Mouse (Mus musculus) layer of hippocampus, adult 2 months (tissue): Measurements from ENCODE around the gene Sf3a1. TPM values are rescaled to one million over a fixed set of nuclear protein-coding genes. Genes with fewer than 3 reads are reported as not detected.

ENCODE experiments used
- DNase-seq, 2 experiments: peaks; one replicate each; pipeline ENCODE4 v3.0.0; 2022; ENCODE audit warnings: low spot score in 2 of 2
- H3K27ac ChIP-seq: fragments of 200-600 bp; 2 replicates; pipeline ENCODE4 v1.8.1; 2022
- H3K4me3 ChIP-seq: fragments of 200-600 bp; 2 replicates; pipeline ENCODE4 v1.8.1; 2022; ENCODE audit warnings: mild to moderate bottlenecking
- CTCF ChIP-seq: fragments of 200-600 bp; conservative IDR thresholded peaks from 2 replicates; pipeline ENCODE4 v1.8.1; 2022; ENCODE audit warnings: antibody characterized with exemption, mild to moderate bottlenecking, moderate library complexity
- total RNA-seq, 2 experiments: library from RNA; stranded (reverse); gene quantifications; 2 replicates each; pipeline ENCODE4 v1.2.3; 2021

Sf3a1 gene
- total RNA-seq, 2 experiments from 2014 or later: 72.3 to 74.1 TPM

DNA sequence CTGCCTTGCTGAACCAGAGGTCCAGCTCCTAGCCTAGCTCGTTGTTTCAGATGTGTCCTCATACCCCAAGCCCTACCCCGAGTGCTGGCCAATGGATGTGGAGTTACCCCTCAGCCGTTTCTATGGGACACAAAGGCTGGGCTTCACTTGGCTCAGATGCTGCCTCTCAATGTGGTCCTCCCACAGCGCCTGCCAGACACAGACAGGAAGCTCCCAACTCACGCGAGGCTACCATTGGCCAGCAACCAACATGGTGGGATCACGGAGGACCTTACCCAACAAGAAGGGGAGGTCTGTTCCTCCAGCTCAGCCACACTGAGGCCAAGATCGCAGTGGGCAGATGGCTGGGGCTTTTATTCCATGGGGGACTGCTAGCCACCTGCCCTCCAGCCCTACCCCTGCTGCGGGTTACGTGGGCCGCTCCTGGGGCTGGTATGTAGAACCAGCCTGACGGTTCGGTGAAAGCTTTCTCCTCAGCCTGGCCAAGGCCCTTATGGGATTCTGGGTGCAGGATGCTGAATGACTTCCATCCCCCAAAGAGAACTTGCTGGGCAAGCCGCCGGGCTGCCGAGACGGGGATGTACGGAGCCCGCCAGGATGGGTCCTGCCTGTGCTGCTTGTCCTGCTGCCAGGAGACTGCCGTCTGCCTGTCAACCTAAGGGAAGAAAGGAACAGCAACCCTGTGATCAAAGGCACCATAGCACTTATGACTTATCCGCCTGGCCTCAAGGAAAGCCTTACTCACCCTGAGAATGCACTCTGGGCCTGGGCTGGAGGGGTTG lies 16.7 kb upstream of the Sf3a1 start:
- H3K4me3 ChIP-seq: no peak overlapping the region
- DNase-seq: no peak
- H3K27ac ChIP-seq: no peak overlapping the region; the same call in 1 of the 2 replicates
- no peak for TF ChIP-seq CTCF

DNA sequence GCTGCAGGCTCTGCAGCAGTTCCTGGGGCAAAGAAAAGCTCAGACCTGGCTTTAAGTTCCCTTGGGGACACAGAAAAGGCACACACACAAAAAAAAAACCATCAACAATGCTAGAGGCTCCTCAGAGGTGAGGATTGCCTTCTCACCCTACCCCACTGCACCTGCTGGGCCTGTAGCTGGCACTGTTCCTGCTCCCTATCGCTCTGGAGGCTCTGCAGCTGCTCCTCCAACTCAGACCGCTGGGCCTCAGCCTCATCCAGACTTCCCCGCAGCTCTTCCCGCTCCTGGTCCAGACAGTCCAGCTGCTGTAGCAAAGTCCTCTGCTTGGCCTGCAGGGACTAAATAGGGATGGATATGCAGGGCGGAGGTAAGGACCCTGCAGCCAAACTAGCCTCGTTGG lies 13.8 kb upstream of the Sf3a1 start:
- DNase-seq: no peak
- no peak for TF ChIP-seq CTCF
- H3K4me3 ChIP-seq: no peak overlapping the region

DNA sequence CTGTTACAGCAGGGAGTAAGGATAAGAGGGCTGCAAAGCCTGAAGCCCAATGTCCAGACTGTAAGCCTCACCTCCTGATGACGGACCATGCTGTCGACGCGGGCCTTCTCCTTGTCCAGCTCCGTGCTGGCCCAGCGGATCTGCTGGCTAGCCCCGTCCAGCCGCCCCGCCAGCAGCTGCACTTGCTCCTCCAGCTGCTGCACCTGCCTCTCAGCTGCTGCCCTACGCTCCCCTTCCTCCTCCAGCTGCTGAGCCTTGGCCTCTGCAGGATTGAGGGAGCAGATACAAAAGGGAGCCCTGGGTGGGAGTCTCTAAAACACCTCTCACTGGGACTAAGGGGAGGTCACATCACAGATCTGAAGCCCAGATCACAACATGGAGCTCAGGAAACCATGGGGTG lies 13.1 kb upstream of the Sf3a1 start:
- Histone ChIP-seq H3K4me3 (no peak overlapping the region), H3K27ac (no peak overlapping the region)
- no peak for TF ChIP-seq CTCF
- DNase-seq: no peak

More for the DNA sequence above, 13.8 kb upstream of the Sf3a1 start:
- H3K27ac ChIP-seq: no peak overlapping the region

- DNase-seq: no peak
- H3K27ac ChIP-seq: peak overlapping the region; percentile 23; the same call in 1 of the 2 replicates
- TF ChIP-seq CTCF: no peak
- H3K4me3 ChIP-seq: no peak overlapping the region
Measured at GRCm38 (mm10) chr11:4148120-4148519, 12.0 kb upstream of the Sf3a1 start.

DNA sequence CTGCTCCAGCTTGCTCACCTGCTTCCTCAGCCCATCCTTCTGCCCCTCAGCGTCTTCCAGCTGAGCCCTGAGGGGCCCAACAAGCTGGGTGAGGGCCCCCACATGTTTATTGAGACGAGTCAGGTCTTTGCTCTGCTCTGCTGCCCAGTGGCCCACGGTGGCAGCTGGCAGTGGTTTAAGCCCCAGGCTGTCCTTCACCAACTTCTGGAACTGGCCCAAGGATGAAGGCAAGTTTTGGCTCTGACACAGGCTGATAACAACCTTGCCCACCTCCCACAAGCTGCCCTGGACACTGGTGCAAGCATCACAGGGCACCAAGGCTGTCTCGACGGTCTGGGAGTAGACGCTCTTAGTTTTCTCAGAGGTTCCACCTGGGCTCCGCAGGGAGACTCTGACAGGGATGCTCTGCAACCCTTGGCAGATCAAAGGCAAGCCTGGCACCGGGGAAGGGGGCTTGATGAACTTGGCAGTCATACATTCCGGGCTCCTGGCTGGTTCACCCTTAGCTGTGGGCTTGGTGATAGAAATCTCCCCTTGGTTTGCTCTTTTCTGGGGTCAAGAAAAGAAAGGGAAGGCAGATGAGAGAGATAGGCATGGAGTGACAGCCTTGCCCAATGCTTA lies 11.5 kb upstream of the Sf3a1 start:
- DNase-seq: no peak
- Histone ChIP-seq H3K4me3 (no peak overlapping the region), H3K27ac (no peak overlapping the region; the same call in 1 of the 2 replicates)
- no peak for TF ChIP-seq CTCF

DNA sequence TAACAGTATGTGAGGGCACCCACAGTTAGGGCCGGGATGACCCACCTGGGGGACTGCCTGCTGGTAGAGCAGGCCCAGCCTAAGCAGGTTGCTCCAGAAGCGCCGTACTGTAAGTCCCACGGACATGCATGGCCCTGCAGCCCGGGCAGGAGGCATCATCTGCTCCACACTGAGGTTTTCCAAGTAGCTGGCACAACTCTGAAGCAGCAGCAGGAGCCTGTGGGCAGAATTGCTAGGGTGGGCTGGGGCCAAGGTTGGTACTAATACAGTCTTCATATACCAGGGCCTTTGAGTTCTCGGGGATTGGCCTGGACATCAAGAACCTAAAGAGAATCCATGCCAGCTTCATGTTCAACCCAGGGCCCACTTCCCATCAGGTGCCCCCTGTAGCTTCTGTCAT lies 10.3 kb upstream of the Sf3a1 start:
- no peak for TF ChIP-seq CTCF
- no peak for DNase-seq
- Histone ChIP-seq H3K27ac (no peak overlapping the region), H3K4me3 (no peak overlapping the region)

DNA sequence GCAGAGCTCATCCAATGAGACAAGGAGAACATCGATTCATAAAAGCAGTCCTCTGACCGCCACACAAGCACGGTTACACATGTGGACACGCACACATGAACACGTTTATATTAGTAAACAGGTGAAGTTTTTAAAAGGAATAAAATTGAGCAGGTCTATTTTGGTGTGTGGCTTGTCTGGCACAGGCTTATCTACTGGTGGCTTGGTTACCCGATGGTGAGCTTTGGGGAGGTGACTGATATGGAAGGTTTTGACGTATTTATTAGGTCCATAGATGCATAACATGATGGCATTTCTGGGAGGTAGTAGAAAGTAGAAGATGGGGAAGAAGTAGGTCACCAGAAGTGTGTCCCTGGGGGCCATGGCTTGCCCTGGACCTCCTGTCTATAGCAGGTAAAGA lies 6.5 kb upstream of the Sf3a1 start:
- no peak for DNase-seq

GRCm38 (mm10) chr11:4155641-4156040 lies 4.5 kb upstream of the Sf3a1 start:
- no peak for TF ChIP-seq CTCF
- H3K4me3 ChIP-seq: no peak overlapping the region
- no peak for DNase-seq
- H3K27ac ChIP-seq: no peak overlapping the region

More for the DNA sequence above, 6.5 kb upstream of the Sf3a1 start:
- H3K4me3 ChIP-seq: no peak overlapping the region
- no peak overlapping the region for H3K27ac ChIP-seq
- TF ChIP-seq CTCF: no peak

DNA sequence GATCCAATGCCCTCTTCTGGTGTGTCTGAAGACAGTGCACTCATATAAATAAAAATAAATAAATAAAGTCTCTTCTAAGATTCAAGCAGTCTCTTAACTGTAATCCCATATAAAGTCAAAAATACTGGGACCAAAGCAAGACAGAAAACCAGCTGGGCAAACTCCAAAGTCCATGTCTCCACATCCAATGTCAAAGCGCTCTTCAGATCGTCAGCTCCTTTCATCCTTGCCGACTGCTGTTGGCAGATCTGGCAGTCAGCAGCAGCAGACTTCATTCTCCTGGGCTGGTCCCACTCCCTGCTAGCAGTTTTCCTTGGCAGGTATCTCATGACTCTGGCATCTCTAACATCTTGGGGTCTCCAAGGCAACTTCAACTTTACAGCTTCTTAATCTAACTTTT lies 1.5 kb upstream of the Sf3a1 start:
- H3K27ac ChIP-seq: no peak overlapping the region
- H3K4me3 ChIP-seq: no peak overlapping the region
- no peak for TF ChIP-seq CTCF
- DNase-seq: no peak

GRCm38 (mm10) chr11:4160758-4161480 lies 769 bp downstream of the Sf3a1 start:
- TF ChIP-seq CTCF: no peak
- peak overlapping the region; percentile 71 for H3K4me3 ChIP-seq
- peak overlapping the region; percentile 99 for H3K27ac ChIP-seq
- DNase-seq: no peak

GRCm38 (mm10) chr11:4164701-4165100 lies 4.6 kb downstream of the Sf3a1 start:
- Histone ChIP-seq H3K4me3 (no peak overlapping the region), H3K27ac (no peak overlapping the region)
- DNase-seq: no peak
- no peak for TF ChIP-seq CTCF

DNA sequence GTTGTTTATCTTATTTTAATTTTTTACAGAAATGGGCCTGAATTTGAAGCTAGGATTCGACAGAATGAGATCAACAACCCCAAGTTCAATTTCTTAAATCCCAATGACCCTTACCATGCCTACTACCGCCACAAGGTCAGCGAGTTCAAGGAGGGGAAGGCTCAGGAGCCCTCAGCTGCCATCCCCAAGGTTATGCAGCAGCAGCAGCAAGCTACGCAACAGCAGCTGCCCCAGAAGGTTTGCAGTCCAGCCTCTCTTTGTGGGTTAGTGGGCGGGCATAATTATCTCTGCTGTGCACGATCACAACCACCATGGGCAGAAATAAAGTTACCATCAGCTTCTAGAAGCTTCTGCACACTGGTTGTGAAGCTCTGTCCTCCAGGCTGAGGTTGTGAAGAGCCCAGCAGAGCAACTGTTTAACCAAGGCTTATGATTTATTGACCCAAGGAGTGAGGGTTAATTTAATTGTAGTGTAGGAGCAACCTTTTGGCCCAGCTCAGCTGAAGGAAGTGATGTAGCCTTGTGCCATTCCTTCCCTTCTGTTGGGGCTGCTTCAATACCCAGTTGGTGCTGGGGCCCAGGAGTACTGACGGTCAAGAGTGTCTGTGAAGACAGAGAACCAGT lies 6.4 kb downstream of the Sf3a1 start:
- TF ChIP-seq CTCF: no peak
- no peak for DNase-seq
- Histone ChIP-seq H3K27ac (no peak overlapping the region), H3K4me3 (no peak overlapping the region)

DNA sequence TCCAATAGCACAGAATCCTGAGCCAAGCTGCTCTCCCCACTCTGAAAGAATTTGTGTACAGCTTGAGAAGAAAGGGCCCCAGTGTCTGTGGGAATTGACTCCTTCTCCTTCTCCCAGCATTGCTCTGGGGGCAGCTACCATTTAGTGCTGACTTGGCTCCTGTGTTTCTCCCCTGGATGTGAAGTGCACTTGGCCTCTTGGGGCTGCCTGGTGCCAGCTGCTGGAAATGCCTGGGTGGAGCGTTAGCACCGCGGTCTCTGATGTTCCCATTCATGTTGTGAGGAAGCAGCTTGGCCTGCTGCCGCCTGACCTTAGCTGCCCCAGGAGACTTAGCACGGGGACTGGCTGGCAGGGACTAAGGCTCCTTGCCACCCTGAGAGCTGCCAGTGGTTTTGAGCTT lies 14.4 kb downstream of the Sf3a1 start:
- H3K27ac ChIP-seq: peak overlapping the region; percentile 81
- peak; percentile 63 to 74 for DNase-seq
- H3K4me3 ChIP-seq: no peak overlapping the region
- TF ChIP-seq CTCF: peak; percentile 29; the same call in 1 of the 2 replicates
